Mouse (Mus musculus): ENCODE measurements at regions not wholly inside any gene's neighbourhood (a gene's known extent, or its start where the extent isn't known, plus 50 kb on each side); places are given as distances from the start of the nearest gene placed in this dataset.

GRCm38 (mm10) chr10:56546824-56547223, 169.7 kb downstream of the Gja1 start:
- DNase-seq (ENCODE audit: low spot score) (no peak), ATAC-seq (ENCODE audit: low FRiP score) (no peak)
- Histone ChIP-seq H3K9me3 (ENCODE audit: control insufficient read depth, low read length) (no peaks in the 10 kb centered on the region), H3K4me1 (replicated peaks; ENCODE audit: control insufficient read depth, insufficient read depth, low read length) (no peaks in the 10 kb centered on the region), H3K27me3 (ENCODE audit: control insufficient read depth, insufficient read depth, low read length) (no peaks in the 10 kb centered on the region), H3K4me3 (ENCODE audit: low read depth, low read length) (no peak overlapping the region), H3K36me3 (ENCODE audit: control insufficient read depth, insufficient read depth, low read length) (no peaks in the 10 kb centered on the region), H3K9ac (ENCODE audit: low read depth, low read length) (no peak overlapping the region), H3K27ac (ENCODE audit: low read depth, low read length) (no peak overlapping the region), H3K4me2 (replicated peaks; ENCODE audit: low read depth, low read length) (no peak overlapping the region)
- WGBS, result 64% methylated on average over 2 of the region's 2 CpGs

- no peaks in the 10 kb centered on the region for H3K27me3 ChIP-seq (ENCODE audit: control insufficient read depth, insufficient read depth, low read length)
- no peak for ATAC-seq (ENCODE audit: low FRiP score)
- WGBS, result 88% methylated on average over 3 of the region's 4 CpGs
These were observed 170.7 kb downstream of the Gja1 start for GRCm38 (mm10) chr10:56547825-56548224.

GRCm38 (mm10) chr10:56566836-56567442, 189.8 kb downstream of the Gja1 start:
- Histone ChIP-seq H3K27me3 (ENCODE audit: control insufficient read depth, insufficient read depth, low read length) (no peaks in the 10 kb centered on the region), H3K27ac (ENCODE audit: low read depth, low read length) (no peak overlapping the region), H3K4me1 (replicated peaks; ENCODE audit: control insufficient read depth, insufficient read depth, low read length) (no peaks in the 10 kb centered on the region), H3K4me2 (replicated peaks; ENCODE audit: low read depth, low read length) (no peak overlapping the region), H3K4me3 (ENCODE audit: low read depth, low read length) (no peak overlapping the region), H3K36me3 (ENCODE audit: control insufficient read depth, insufficient read depth, low read length) (no peaks in the 10 kb centered on the region), H3K9me3 (ENCODE audit: control insufficient read depth, low read length) (no peaks in the 10 kb centered on the region), H3K9ac (ENCODE audit: low read depth, low read length) (no peak overlapping the region)
- DNase-seq (ENCODE audit: low spot score), result no peak
- WGBS, result 91% methylated on average over 12 of the region's 12 CpGs
- no peak for ATAC-seq (ENCODE audit: low FRiP score)

More at GRCm38 (mm10) chr10:56547825-56548224, 170.7 kb downstream of the Gja1 start:
- no peaks in the 10 kb centered on the region for H3K36me3 ChIP-seq (ENCODE audit: control insufficient read depth, insufficient read depth, low read length)
- DNase-seq (ENCODE audit: low spot score), result no peak
- H3K4me2 ChIP-seq (replicated peaks; ENCODE audit: low read depth, low read length), result no peak overlapping the region
- H3K4me1 ChIP-seq (replicated peaks; ENCODE audit: control insufficient read depth, insufficient read depth, low read length), result no peaks in the 10 kb centered on the region
- no peak overlapping the region for H3K9ac ChIP-seq (ENCODE audit: low read depth, low read length)
- no peak overlapping the region for H3K4me3 ChIP-seq (ENCODE audit: low read depth, low read length)
- no peak overlapping the region for H3K27ac ChIP-seq (ENCODE audit: low read depth, low read length)
- H3K9me3 ChIP-seq (ENCODE audit: control insufficient read depth, low read length), result no peaks in the 10 kb centered on the region

- no peaks in the 10 kb centered on the region for H3K4me1 ChIP-seq (replicated peaks; ENCODE audit: control insufficient read depth, insufficient read depth, low read length)
- WGBS, result 69% methylated on average over 6 of the region's 6 CpGs
- H3K36me3 ChIP-seq (ENCODE audit: control insufficient read depth, insufficient read depth, low read length), result no peaks in the 10 kb centered on the region
- no peak overlapping the region for H3K4me3 ChIP-seq (ENCODE audit: low read depth, low read length)
- H3K27ac ChIP-seq (ENCODE audit: low read depth, low read length), result no peak overlapping the region
- H3K4me2 ChIP-seq (replicated peaks; ENCODE audit: low read depth, low read length), result no peak overlapping the region
- H3K27me3 ChIP-seq (ENCODE audit: control insufficient read depth, insufficient read depth, low read length), result no peaks in the 10 kb centered on the region
- DNase-seq (ENCODE audit: low spot score), result no peak
- H3K9ac ChIP-seq (ENCODE audit: low read depth, low read length), result no peak overlapping the region
- no peak for ATAC-seq (ENCODE audit: low FRiP score)
- H3K9me3 ChIP-seq (ENCODE audit: control insufficient read depth, low read length), result no peaks in the 10 kb centered on the region
These were observed 204.9 kb downstream of the Gja1 start for GRCm38 (mm10) chr10:56582065-56582464.

- no peak overlapping the region for H3K4me3 ChIP-seq (ENCODE audit: low read depth, low read length)
- H3K9me3 ChIP-seq (ENCODE audit: control insufficient read depth, low read length), result no peaks in the 10 kb centered on the region
- ATAC-seq (ENCODE audit: low FRiP score) (no peak), DNase-seq (ENCODE audit: low spot score) (no peak)
- no peaks in the 10 kb centered on the region for H3K4me1 ChIP-seq (replicated peaks; ENCODE audit: control insufficient read depth, insufficient read depth, low read length)
- H3K36me3 ChIP-seq (ENCODE audit: control insufficient read depth, insufficient read depth, low read length), result no peaks in the 10 kb centered on the region
- H3K4me2 ChIP-seq (replicated peaks; ENCODE audit: low read depth, low read length), result no peak overlapping the region
- H3K27me3 ChIP-seq (ENCODE audit: control insufficient read depth, insufficient read depth, low read length), result no peaks in the 10 kb centered on the region
- 61% methylated on average over 2 of the region's 2 CpGs for WGBS
- no peak overlapping the region for H3K9ac ChIP-seq (ENCODE audit: low read depth, low read length)
- no peak overlapping the region for H3K27ac ChIP-seq (ENCODE audit: low read depth, low read length)
These were observed 210.1 kb downstream of the Gja1 start for GRCm38 (mm10) chr10:56587205-56587604.

GRCm38 (mm10) chr10:56597382-56597781, 220.3 kb downstream of the Gja1 start:
- no peaks in the 10 kb centered on the region for H3K27me3 ChIP-seq (ENCODE audit: control insufficient read depth, insufficient read depth, low read length)
- H3K9ac ChIP-seq (ENCODE audit: low read depth, low read length), result no peak overlapping the region
- H3K9me3 ChIP-seq (ENCODE audit: control insufficient read depth, low read length), result no peaks in the 10 kb centered on the region
- DNase-seq (ENCODE audit: low spot score) (no peak), ATAC-seq (ENCODE audit: low FRiP score) (no peak)
- 65% methylated on average over 5 of the region's 5 CpGs for WGBS
- H3K27ac ChIP-seq (ENCODE audit: low read depth, low read length), result no peak overlapping the region
- H3K36me3 ChIP-seq (ENCODE audit: control insufficient read depth, insufficient read depth, low read length), result no peaks in the 10 kb centered on the region
- no peaks in the 10 kb centered on the region for H3K4me1 ChIP-seq (replicated peaks; ENCODE audit: control insufficient read depth, insufficient read depth, low read length)
- H3K4me3 ChIP-seq (ENCODE audit: low read depth, low read length), result no peak overlapping the region
- H3K4me2 ChIP-seq (replicated peaks; ENCODE audit: low read depth, low read length), result no peak overlapping the region

GRCm38 (mm10) chr10:56598191-56598590, 221.1 kb downstream of the Gja1 start:
- 89% methylated on average over 3 of the region's 3 CpGs for WGBS
- H3K27ac ChIP-seq (ENCODE audit: low read depth, low read length), result no peak overlapping the region
- no peak overlapping the region for H3K4me3 ChIP-seq (ENCODE audit: low read depth, low read length)
- DNase-seq (ENCODE audit: low spot score), result no peak
- H3K4me2 ChIP-seq (replicated peaks; ENCODE audit: low read depth, low read length), result no peak overlapping the region
- H3K4me1 ChIP-seq (replicated peaks; ENCODE audit: control insufficient read depth, insufficient read depth, low read length), result no peaks in the 10 kb centered on the region
- H3K27me3 ChIP-seq (ENCODE audit: control insufficient read depth, insufficient read depth, low read length), result no peaks in the 10 kb centered on the region
- no peaks in the 10 kb centered on the region for H3K9me3 ChIP-seq (ENCODE audit: control insufficient read depth, low read length)
- H3K36me3 ChIP-seq (ENCODE audit: control insufficient read depth, insufficient read depth, low read length), result no peaks in the 10 kb centered on the region
- no peak for ATAC-seq (ENCODE audit: low FRiP score)
- no peak overlapping the region for H3K9ac ChIP-seq (ENCODE audit: low read depth, low read length)

- H3K36me3 ChIP-seq (ENCODE audit: control insufficient read depth, insufficient read depth, low read length), result no peaks in the 10 kb centered on the region
- H3K9me3 ChIP-seq (ENCODE audit: control insufficient read depth, low read length), result no peaks in the 10 kb centered on the region
- no peak overlapping the region for H3K9ac ChIP-seq (ENCODE audit: low read depth, low read length)
- no peaks in the 10 kb centered on the region for H3K27me3 ChIP-seq (ENCODE audit: control insufficient read depth, insufficient read depth, low read length)
- H3K4me1 ChIP-seq (replicated peaks; ENCODE audit: control insufficient read depth, insufficient read depth, low read length), result no peaks in the 10 kb centered on the region
- ATAC-seq (ENCODE audit: low FRiP score) (no peak), DNase-seq (ENCODE audit: low spot score) (no peak)
- no peak overlapping the region for H3K4me3 ChIP-seq (ENCODE audit: low read depth, low read length)
- no peak overlapping the region for H3K27ac ChIP-seq (ENCODE audit: low read depth, low read length)
- WGBS, result 71% methylated on average over 4 of the region's 4 CpGs
- no peak overlapping the region for H3K4me2 ChIP-seq (replicated peaks; ENCODE audit: low read depth, low read length)
These were observed 222.8 kb downstream of the Gja1 start for GRCm38 (mm10) chr10:56599923-56600322.

GRCm38 (mm10) chr10:56611564-56612288, 234.6 kb downstream of the Gja1 start:
- no peak overlapping the region for H3K4me2 ChIP-seq (replicated peaks; ENCODE audit: low read depth, low read length)
- ATAC-seq (ENCODE audit: low FRiP score) (no peak), DNase-seq (ENCODE audit: low spot score) (no peak)
- no peak overlapping the region for H3K9ac ChIP-seq (ENCODE audit: low read depth, low read length)
- H3K27me3 ChIP-seq (ENCODE audit: control insufficient read depth, insufficient read depth, low read length), result no peaks in the 10 kb centered on the region
- H3K9me3 ChIP-seq (ENCODE audit: control insufficient read depth, low read length), result no peaks in the 10 kb centered on the region
- 84% methylated on average over 8 of the region's 8 CpGs for WGBS
- no peaks in the 10 kb centered on the region for H3K36me3 ChIP-seq (ENCODE audit: control insufficient read depth, insufficient read depth, low read length)
- H3K27ac ChIP-seq (ENCODE audit: low read depth, low read length), result no peak overlapping the region
- H3K4me1 ChIP-seq (replicated peaks; ENCODE audit: control insufficient read depth, insufficient read depth, low read length), result no peaks in the 10 kb centered on the region
- H3K4me3 ChIP-seq (ENCODE audit: low read depth, low read length), result no peak overlapping the region

All from hindbrain, embryonic 11.5 days (tissue).